14 mouse cellular contexts compared by ENCODE assay signal in genomic region chr10:79861230-79862048, GRCm38 (mm10). TPM values are rescaled to one million over a fixed set of nuclear protein-coding genes. Genes with fewer than 3 reads are reported as not detected.
DNase-seq lines count a peak whose midpoint lies in the region; ATAC-seq and TF ChIP-seq lines count a peak whose summit lies in the region.
"Had no signal": no experiment of that assay in that cellular context is flagged by ENCODE, and none has a peak within 500 bp of the region (broad histone marks: within the 10 kb centered on the region; RNA-seq: fewer than 3 reads in every experiment).

No protein-coding gene starts in this region.

- H3K4me1 ChIP-seq in G1E (ENCODE audit: insufficient read depth, low read depth, low read length), result peaks cover 83% of the 10 kb centered on the region
- H3K4me1 ChIP-seq in kidney, embryonic 16.5 days (ENCODE audit: insufficient read depth, low read length), result peaks cover 63% of the 10 kb centered on the region

- H3K27me3 ChIP-seq in G1E (ENCODE audit: insufficient read depth, low read length), result peaks cover 3% of the 10 kb centered on the region; the same call in 1 of the 2 replicates
- H3K27me3 ChIP-seq in kidney, embryonic 16.5 days (ENCODE audit: insufficient read depth, low read length), result no peaks in the 10 kb centered on the region
- H3K27me3 ChIP-seq: neural tube, embryonic 12.5 days had no signal

- H3K27ac ChIP-seq in kidney, embryonic 16.5 days (ENCODE audit: low read length), result peak overlapping the region; percentile 68
- H3K27ac ChIP-seq: neural tube, embryonic 12.5 days had no signal

- no peak for TF ChIP-seq CTCF in G1E (IDR thresholded peaks at IDR 0.05; ENCODE audit: low read depth, low read length)

- H3K4me3 ChIP-seq in G1E (ENCODE audit: low read depth, low read length), result peak overlapping the region; percentile 17; the same call in 1 of the 2 replicates
- no peak overlapping the region for H3K4me3 ChIP-seq in kidney, embryonic 16.5 days (ENCODE audit: low read length)
- H3K4me3 ChIP-seq: neural tube, embryonic 12.5 days had no signal

- peaks cover 96% of the 10 kb centered on the region for H3K36me3 ChIP-seq in G1E (replicated peaks)
- H3K36me3 ChIP-seq in kidney, embryonic 16.5 days (ENCODE audit: insufficient read depth, low read length), result peaks cover 77% of the 10 kb centered on the region

- WGBS in kidney, embryonic 16.5 days, result 49% methylated on average over 25 of the region's 25 CpGs

- no peak for ATAC-seq in G1E (ENCODE audit: extremely low read depth, insufficient number of reproducible peaks, low FRiP score, poor library complexity, severe bottlenecking)
- peak; percentile 29; the same call in 1 of the 2 replicates for ATAC-seq in kidney, embryonic 16.5 days (ENCODE audit: low FRiP score, low TSS enrichment)
- no peak for ATAC-seq in erythroblast, adult 5-6 weeks (replicated peaks; ENCODE audit: low FRiP score, poor library complexity, severe bottlenecking)
- ATAC-seq: forebrain, postnatal 0 days had no signal

- H3K4me2 ChIP-seq in kidney, embryonic 16.5 days (replicated peaks; ENCODE audit: low read depth, low read length), result no peak overlapping the region
- H3K4me2 ChIP-seq: lung, embryonic 14.5 days; neural tube, embryonic 12.5 days had no signal

- no peaks in the 10 kb centered on the region for H3K9me3 ChIP-seq in G1E (replicated peaks)
- H3K9me3 ChIP-seq in kidney, embryonic 16.5 days (ENCODE audit: low read length), result no peaks in the 10 kb centered on the region
- H3K9me3 ChIP-seq: neural tube, embryonic 12.5 days had no signal

- 0 out of 2 replicates have a peak overlapping the region, but pooled peaks have one; percentile 11 for H3K9ac ChIP-seq in kidney, embryonic 16.5 days (replicated peaks; ENCODE audit: low read length)
- H3K9ac ChIP-seq: forebrain, postnatal 0 days; lung, embryonic 14.5 days; neural tube, embryonic 12.5 days had no signal

- DNase-seq in heart, adult 11 months, result peak; percentile 91
- no peak for DNase-seq in heart, postnatal 4 days
- DNase-seq in G1E (ENCODE audit: low spot score), result no peak
- peak; percentile 84 to 86 for DNase-seq in cerebellum, postnatal 25 days
- no peak for DNase-seq in thymus, postnatal 0 days (ENCODE audit: low spot score)
- no peak for DNase-seq in urinary bladder, adult 18-20 months (ENCODE audit: low spot score in 2 of 2)
- DNase-seq: forebrain, postnatal 0 days; layer of hippocampus, adult 9-11 months; lung, embryonic 14.5 days; thymus, postnatal 14 days had no signal

RNA-seq across cellular contexts. Expression of gene Ptbp1, which starts 7.2 kb away (rescaled TPM):
- total RNA-seq in heart, postnatal 4 days (2021), result 100 to 1,000 TPM; 167 to 182 TPM
- total RNA-seq in G1E (2014; fragmentation: Nextera tagmentation), result 333 and 387 TPM in 2 replicates
- 168 and 190 TPM in 2 replicates for total RNA-seq in G1E (2017)
- polyA plus RNA-seq in G1E (2012), result 1,117 and 1,292 TPM in 2 replicates
- 431 and 491 TPM in 2 replicates for polyA plus RNA-seq in kidney, embryonic 16.5 days (2015; fragmentation: Nextera tagmentation; extraction: Ambion mirVana)
- polyA plus RNA-seq in thymus, postnatal 0 days (2015; fragmentation: Nextera tagmentation; extraction: Ambion mirVana), result 217 and 246 TPM in 2 replicates
- total RNA-seq in erythroblast, adult 5-6 weeks (2015; ENCODE audit: low replicate concordance), result 45.2 and 66.7 TPM in 2 replicates
- total RNA-seq in erythroblast, adult 5-6 weeks (2017; ENCODE audit: low replicate concordance), result 38.2 and 53.2 TPM in 2 replicates

RNA-seq across cellular contexts. Expression of gene Prtn3, which starts 12.8 kb away (rescaled TPM):
- not detected for total RNA-seq in heart, postnatal 4 days (2021)
- total RNA-seq in G1E (2014; fragmentation: Nextera tagmentation) (not detected in 2 replicates), G1E (2017) (0.49 TPM in 1 of 2 replicates, not detected in the other)
- 2.0 and 2.1 TPM in 2 replicates for polyA plus RNA-seq in G1E (2012)
- polyA plus RNA-seq in kidney, embryonic 16.5 days (2015; fragmentation: Nextera tagmentation; extraction: Ambion mirVana), result 7.9 and 8.2 TPM in 2 replicates
- 1.7 TPM in 2 replicates for polyA plus RNA-seq in thymus, postnatal 0 days (2015; fragmentation: Nextera tagmentation; extraction: Ambion mirVana)
- 420 and 449 TPM in 2 replicates for total RNA-seq in erythroblast, adult 5-6 weeks (2015; ENCODE audit: low replicate concordance)
- 114 and 118 TPM in 2 replicates for total RNA-seq in erythroblast, adult 5-6 weeks (2017; ENCODE audit: low replicate concordance)

RNA-seq across cellular contexts. Expression of gene Plppr3, which starts 13.0 kb away (rescaled TPM):
- total RNA-seq in heart, postnatal 4 days (2021), result 1 to 10 TPM; 2.5 to 2.9 TPM
- total RNA-seq in G1E (2014; fragmentation: Nextera tagmentation) (not detected in 2 replicates), G1E (2017) (0.06 and 0.82 TPM in 2 replicates)
- 0.13 and 0.20 TPM in 2 replicates for polyA plus RNA-seq in G1E (2012)
- 72.7 and 78.6 TPM in 2 replicates for polyA plus RNA-seq in kidney, embryonic 16.5 days (2015; fragmentation: Nextera tagmentation; extraction: Ambion mirVana)
- 3.3 and 3.4 TPM in 2 replicates for polyA plus RNA-seq in thymus, postnatal 0 days (2015; fragmentation: Nextera tagmentation; extraction: Ambion mirVana)
- 2.1 and 3.1 TPM in 2 replicates for total RNA-seq in erythroblast, adult 5-6 weeks (2015; ENCODE audit: low replicate concordance)
- total RNA-seq in erythroblast, adult 5-6 weeks (2017; ENCODE audit: low replicate concordance), result 4.9 and 6.8 TPM in 2 replicates

RNA-seq across cellular contexts. Expression of gene Elane, which starts 24.6 kb away (rescaled TPM):
- not detected for total RNA-seq in heart, postnatal 4 days (2021)
- total RNA-seq in G1E (2014; fragmentation: Nextera tagmentation), result not detected in 2 replicates
- 0.23 TPM in 1 of 2 replicates, not detected in the other for total RNA-seq in G1E (2017)
- 0.72 and 1.1 TPM in 2 replicates for polyA plus RNA-seq in G1E (2012)
- 0.60 and 0.76 TPM in 2 replicates for polyA plus RNA-seq in kidney, embryonic 16.5 days (2015; fragmentation: Nextera tagmentation; extraction: Ambion mirVana)
- 0.30 and 0.74 TPM in 2 replicates for polyA plus RNA-seq in thymus, postnatal 0 days (2015; fragmentation: Nextera tagmentation; extraction: Ambion mirVana)
- 996 and 1,031 TPM in 2 replicates for total RNA-seq in erythroblast, adult 5-6 weeks (2015; ENCODE audit: low replicate concordance)
- 253 and 405 TPM in 2 replicates for total RNA-seq in erythroblast, adult 5-6 weeks (2017; ENCODE audit: low replicate concordance)
- total RNA-seq: forebrain, postnatal 0 days had no signal
- polyA plus RNA-seq: forebrain, postnatal 0 days had no signal

RNA-seq across cellular contexts. Expression of gene Cfd, which starts 29.2 kb away (rescaled TPM):
- total RNA-seq in heart, postnatal 4 days (2021), result under 1 TPM in 1 of 2 experiments, not detected in 1; 0.38 TPM
- total RNA-seq in G1E (2014; fragmentation: Nextera tagmentation) (not detected in 2 replicates), G1E (2017) (not detected in 2 replicates)
- polyA plus RNA-seq in G1E (2012), result not detected in 2 replicates
- not detected in 2 replicates for polyA plus RNA-seq in kidney, embryonic 16.5 days (2015; fragmentation: Nextera tagmentation; extraction: Ambion mirVana)
- polyA plus RNA-seq in thymus, postnatal 0 days (2015; fragmentation: Nextera tagmentation; extraction: Ambion mirVana), result 4.2 TPM in 1 of 2 replicates, not detected in the other
- not detected in 2 replicates for total RNA-seq in erythroblast, adult 5-6 weeks (2015; ENCODE audit: low replicate concordance)
- total RNA-seq in erythroblast, adult 5-6 weeks (2017; ENCODE audit: low replicate concordance), result not detected in 2 replicates
- total RNA-seq: forebrain, postnatal 0 days had no signal
- polyA plus RNA-seq: forebrain, postnatal 0 days; heart, embryonic 16.5 days; lung, embryonic 14.5 days; neural tube, embryonic 12.5 days had no signal

Comparison
In these comparisons a context has a peak if more than half of its experiments do, and no peak if none do; other contexts are left out.
1. DNase-seq: peak in heart, adult 11 months (single experiment) and cerebellum, postnatal 25 days (2 of 2); none in heart, postnatal 4 days (single experiment), G1E (single experiment), thymus, postnatal 0 days (single experiment) and urinary bladder, adult 18-20 months (0 of 2).
2. RNA of gene Prtn3, which starts 12.8 kb away (total RNA-seq): 114 to 449 TPM in erythroblast, adult 5-6 weeks; 0.49 TPM in G1E and not detected in heart, postnatal 4 days; every median in the first group is over 10 times any median in the second.